Mouse (Mus musculus): Measurements from ENCODE around the gene Krtap21-1. TPM values are rescaled to one million over a fixed set of nuclear protein-coding genes. Genes with fewer than 3 reads are reported as not detected.

Gene Krtap21-1
- polyA plus RNA-seq, 1 experiment from 2014 or later: not detected

GRCm38 (mm10) chr16:89372734-89373461 is 30.8 kb downstream of the Krtap21-1 start:
- Histone ChIP-seq H3K4me1 (replicated peaks; ENCODE audit: insufficient read depth, low read length) (no peaks in the 10 kb centered on the region), H3K9me3 (replicated peaks; ENCODE audit: low read length) (no peaks in the 10 kb centered on the region), H3K4me2 (ENCODE audit: low read length) (no peak overlapping the region), H3K36me3 (ENCODE audit: insufficient read depth, low read length) (no peaks in the 10 kb centered on the region), H3K27ac (no peak overlapping the region), H3K27me3 (ENCODE audit: insufficient read depth, low read length) (no peaks in the 10 kb centered on the region), H3K4me3 (replicated peaks; ENCODE audit: low read depth, low read length) (no peak overlapping the region), H3K9ac (ENCODE audit: low read depth, low read length) (no peak overlapping the region)
- 85% methylated on average over 2 of the region's 2 CpGs for WGBS
- no peak for DNase-seq (ENCODE audit: low spot score)
- no peak for ATAC-seq (replicated peaks; ENCODE audit: low FRiP score, low read depth)
- no peak for TF ChIP-seq CTCF (IDR thresholded peaks at IDR 0.05; ENCODE audit: low read depth)

Other genes with a start within 250 kb of the Krtap21-1 start
- not detected in 2 replicates for gene Gm9789, start 245.9 kb downstream of the Krtap21-1 start, polyA plus RNA-seq (2015; fragmentation: Nextera tagmentation; extraction: Ambion mirVana)
- gene Gm7735, start 234.4 kb downstream of the Krtap21-1 start, polyA plus RNA-seq (2015; fragmentation: Nextera tagmentation; extraction: Ambion mirVana): not detected in 2 replicates
- gene 1110057P08Rik, start 229.1 kb downstream of the Krtap21-1 start, polyA plus RNA-seq (2015; fragmentation: Nextera tagmentation; extraction: Ambion mirVana): not detected in 2 replicates
- not detected in 2 replicates for gene Krtap20-2, start 198.0 kb downstream of the Krtap21-1 start, polyA plus RNA-seq (2015; fragmentation: Nextera tagmentation; extraction: Ambion mirVana)
- gene Krtap6-2, start 16.2 kb upstream of the Krtap21-1 start, polyA plus RNA-seq (2015; fragmentation: Nextera tagmentation; extraction: Ambion mirVana): not detected in 2 replicates
- gene Krtap8-1, start 84.1 kb upstream of the Krtap21-1 start, polyA plus RNA-seq (2015; fragmentation: Nextera tagmentation; extraction: Ambion mirVana): not detected in 2 replicates
- not detected in 2 replicates for gene Krtap7-1, start 104.5 kb upstream of the Krtap21-1 start, polyA plus RNA-seq (2015; fragmentation: Nextera tagmentation; extraction: Ambion mirVana)
- gene Krtap11-1, start 167.3 kb upstream of the Krtap21-1 start, polyA plus RNA-seq (2015; fragmentation: Nextera tagmentation; extraction: Ambion mirVana): not detected in 2 replicates